Mouse (Mus musculus): ENCODE results near the gene Mad2l2.

The Mad2l2 gene

DNA sequence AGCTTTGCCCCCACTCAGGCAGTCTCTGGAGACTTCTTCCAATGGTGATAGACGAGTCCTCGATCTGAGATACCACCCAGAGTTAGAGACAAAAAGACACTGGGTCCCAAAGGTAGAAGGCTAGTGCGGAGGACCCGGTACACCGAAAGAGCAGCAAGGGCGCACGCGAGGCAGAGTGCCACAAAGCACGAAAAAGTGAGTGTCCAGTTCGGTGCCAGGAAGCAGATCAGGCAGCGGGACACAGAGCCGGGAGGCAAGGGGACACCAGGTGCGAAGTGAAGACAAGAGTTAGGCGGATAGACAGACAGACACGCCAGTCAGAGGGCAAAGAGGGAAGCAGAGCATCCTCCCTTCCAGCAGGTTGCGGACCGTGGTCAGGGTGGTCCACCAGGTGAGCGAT, at the start of gene Mad2l2:
Gene Mad2l2, plus strand, starts transcription at position 252 of the 400 bp plus-strand sequence.
- no peak for DNase-seq (ENCODE audit: low spot score in 2 of 2)

DNA sequence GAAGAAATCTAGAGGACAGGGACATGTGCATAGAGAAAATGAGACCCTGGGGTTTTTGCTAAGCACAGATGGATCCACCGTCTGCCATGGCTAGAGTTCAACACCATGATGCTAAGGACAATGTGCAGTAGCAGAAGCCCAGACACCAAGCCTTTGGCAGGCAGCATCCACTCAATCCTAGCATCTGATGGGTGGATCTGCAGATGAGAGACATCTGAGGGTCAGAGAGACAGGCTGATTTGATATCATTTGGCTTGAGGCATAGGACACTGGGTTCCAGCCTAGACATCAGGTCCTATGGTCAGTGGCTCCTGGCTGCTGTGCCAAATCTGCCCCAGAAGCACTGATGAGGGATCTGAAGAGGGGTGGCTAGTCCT, 49.6 kb upstream of the Mad2l2 start:
- DNase-seq (ENCODE audit: low spot score in 2 of 2), result no peak

DNA sequence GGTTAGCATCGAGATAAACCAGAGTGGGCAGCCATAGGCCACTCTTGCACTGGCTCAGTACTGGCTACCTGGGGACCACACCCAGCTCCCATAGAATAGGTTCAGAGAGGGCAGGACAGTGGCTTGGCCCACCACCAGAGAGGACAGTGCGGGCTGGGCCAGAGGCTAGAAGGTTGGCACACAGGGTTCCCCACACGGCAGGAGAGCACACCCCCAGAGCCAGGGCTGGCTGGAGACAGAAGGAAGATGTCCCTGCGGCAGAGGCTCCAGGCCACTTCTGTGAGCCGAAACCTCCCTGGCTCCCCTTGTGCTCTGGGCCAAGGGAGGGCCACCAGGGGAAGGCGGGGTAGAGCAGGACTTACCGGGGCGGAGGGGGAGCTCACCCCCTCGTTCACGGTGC, 49.0 kb upstream of the Mad2l2 start:
- DNase-seq (ENCODE audit: low spot score in 2 of 2), result no peak

DNA sequence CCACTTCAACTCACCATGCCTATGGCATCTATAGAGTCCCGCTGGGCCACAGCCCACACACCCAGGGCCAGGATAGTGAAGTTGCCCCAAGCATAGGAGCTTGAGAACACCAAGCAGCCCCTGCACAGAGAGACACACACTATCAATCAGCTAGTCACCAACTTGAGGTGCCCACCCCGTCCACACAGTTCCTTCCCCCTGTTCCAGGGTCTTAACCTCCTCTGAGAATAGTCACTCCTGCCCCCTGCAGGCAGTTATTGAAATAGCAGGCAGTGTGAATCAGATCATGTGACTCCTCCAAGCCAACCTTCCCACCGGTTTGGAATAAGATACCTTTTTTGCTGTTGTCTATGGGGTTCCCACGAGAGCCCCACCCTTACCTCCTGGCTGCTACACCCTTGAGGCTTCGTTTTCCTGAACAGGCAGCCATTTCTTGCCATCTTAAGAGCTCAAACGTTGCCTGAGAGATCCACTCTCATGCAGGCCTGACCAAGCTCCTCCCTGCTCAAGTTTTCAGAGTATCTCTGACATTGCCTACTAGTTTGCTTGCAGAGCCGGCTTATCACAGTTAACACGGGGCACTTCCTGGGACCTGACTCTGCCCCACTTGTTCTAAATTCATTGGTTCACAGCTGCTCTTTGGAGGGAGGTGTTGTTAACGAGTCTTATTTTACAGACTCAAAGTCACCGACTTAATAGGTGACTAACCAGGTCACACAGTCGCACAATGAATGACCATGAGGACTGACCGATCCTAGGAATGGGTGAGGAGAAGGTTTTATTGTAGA, 47.7 kb upstream of the Mad2l2 start:
- peak; percentile 59 to 65 for DNase-seq (ENCODE audit: low spot score in 2 of 2)

DNA sequence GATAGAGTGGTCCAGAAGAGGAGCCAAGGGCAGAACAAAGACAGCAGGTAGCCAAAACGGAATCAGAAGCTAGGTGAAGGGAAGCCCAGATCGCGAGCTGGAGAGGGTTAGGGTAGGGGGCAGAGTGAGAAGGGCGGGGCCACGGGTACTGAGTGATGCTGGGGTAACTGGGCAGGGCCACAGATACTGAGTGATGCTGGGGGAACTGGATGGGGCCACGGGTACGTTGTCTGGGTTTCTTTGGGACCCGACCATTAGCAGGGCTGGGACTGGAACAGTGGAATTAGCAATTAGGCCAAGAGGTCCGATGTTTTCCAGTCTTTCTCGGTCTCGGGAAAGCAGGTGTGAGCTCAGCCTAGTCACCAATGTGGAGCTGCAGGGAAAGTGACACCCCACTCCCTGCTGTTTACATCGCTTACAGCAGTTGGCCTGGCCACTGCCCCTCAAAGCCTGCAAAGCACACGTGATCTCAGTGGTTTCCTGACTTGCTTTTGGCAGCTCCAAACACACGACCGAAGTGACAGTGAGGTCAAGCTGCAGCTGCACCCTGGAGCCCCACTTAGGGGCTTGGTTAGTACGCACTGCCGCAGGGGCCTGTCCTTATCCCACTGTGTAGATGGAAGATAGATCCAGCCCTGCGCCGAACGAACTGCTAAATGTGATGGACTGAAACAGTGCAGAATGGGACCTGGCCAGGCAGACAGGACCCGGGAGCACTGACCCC, 46.8 kb upstream of the Mad2l2 start:
- peak; percentile 63 to 69 for DNase-seq (ENCODE audit: low spot score in 2 of 2)

DNA sequence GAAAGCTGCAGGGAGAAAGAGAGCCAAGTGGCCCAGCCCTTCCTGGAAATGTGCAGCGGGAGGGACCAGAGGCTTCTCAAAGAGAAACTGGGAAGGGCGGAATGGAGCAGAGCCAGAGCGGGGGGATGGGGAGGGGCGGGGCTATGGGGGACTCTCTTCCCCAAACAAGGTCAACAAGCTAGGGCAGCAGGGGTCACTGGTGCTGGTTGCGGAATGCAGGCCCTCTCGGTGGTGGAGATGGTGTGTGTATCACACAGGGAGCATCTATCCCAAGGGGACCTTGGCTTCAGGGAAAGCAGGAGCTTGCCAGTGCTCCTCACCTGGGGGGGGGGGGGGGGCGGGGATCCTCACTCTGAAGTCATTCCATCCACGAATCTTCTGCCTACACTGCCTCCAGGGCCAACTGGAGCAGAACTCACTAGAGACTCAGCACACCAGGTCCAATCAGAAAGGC, 45.9 kb upstream of the Mad2l2 start:
- DNase-seq (ENCODE audit: low spot score in 2 of 2), result peak; percentile 71 to 74

DNA sequence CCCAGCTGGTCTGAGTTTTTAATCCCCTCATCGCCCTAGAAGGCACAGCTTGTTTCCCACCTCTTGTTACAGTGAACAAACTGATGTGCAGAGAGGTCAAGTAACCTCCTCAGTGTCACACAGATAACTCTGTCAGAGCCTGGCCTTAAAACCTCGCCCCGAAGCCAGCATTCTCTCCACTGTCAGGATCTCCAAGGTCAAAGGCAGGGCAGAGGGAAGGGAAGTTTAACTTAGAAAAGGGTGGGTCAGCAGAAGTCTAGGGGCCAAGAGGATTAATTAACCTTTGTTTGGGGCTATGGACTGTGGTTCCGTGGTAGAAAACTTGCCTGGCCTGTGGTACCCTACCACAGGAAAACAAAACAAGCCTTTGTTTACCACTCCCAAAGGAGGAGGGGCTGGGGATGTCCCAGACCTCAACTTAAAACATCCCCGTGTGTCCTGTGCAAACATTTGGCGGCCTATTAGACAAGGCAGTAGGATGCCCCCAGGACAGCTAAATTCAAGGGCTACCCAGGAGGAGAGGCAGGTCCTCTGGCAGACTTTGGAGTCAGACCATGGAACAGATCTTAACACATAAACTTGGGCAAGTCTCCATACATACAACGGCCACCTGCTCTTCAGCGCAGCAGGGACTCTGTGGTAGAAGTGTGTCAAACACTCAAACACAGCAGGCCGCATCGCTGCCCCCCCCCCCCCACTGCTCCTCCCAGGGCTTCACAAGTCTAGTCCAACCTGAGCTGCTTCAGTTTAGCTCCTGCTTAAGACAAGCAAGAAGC, 44.9 kb upstream of the Mad2l2 start:
- no peak for DNase-seq (ENCODE audit: low spot score in 2 of 2)

DNA sequence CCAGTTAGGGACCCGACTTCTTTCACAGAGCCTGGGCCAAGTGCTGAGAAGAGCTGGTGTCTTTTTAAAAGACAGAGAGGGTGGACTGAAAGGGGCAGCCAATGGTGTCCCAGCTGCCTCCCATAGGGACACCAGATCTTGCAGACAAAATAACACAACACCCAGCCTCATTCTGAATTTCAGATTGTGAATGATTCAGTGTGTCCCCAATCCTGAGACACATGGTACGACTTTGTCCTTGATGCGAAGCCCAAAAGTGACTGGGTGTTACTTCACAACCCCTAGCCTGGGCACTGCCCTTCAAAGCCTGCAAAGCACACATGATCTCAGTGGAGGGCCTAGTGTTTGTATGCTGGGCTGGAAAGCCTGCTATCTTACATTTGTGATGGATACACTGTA, 44.3 kb upstream of the Mad2l2 start:
- DNase-seq (ENCODE audit: low spot score in 2 of 2), result no peak

DNA sequence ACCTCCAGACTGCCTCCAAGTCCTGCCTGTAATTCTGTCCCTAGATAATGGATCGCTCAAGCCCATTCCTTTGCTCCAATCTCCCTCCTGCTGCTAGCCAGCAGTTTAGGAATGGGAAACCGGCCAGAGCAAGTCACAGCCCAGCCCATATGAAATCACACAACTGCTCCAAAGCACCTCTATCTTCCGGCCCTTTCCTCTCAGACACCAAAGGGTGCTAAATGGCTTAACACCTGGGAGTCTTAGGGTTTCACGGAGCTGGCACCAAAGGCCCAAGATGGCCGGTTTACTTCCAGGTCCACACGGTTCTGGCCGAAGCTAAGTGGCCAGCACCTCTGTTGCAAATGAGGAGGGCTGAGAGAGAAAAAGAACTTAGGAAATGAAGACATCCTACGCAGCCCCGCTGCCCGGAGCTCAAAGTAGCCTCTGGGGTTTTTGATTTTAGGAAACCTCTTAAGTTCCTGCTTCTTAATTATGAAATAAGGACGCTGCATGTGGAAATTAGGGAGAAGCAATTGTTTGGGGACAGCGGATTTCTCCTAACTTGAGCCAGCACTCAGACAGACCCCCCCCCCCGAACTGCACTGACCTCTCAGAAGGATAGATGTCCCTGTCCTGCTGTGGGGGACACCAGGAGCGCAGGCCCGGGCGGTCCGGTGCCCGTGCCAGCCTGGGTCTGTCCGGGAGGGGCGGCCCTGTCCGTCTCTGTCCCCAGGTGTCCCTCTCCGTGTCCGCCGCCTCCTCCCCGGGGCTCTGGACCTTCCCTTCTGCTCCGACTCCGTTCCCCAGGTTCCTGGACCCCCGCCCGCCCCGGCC, 42.9 kb upstream of the Mad2l2 start:
- peak; percentile 68 to 72 for DNase-seq (ENCODE audit: low spot score in 2 of 2)

DNA sequence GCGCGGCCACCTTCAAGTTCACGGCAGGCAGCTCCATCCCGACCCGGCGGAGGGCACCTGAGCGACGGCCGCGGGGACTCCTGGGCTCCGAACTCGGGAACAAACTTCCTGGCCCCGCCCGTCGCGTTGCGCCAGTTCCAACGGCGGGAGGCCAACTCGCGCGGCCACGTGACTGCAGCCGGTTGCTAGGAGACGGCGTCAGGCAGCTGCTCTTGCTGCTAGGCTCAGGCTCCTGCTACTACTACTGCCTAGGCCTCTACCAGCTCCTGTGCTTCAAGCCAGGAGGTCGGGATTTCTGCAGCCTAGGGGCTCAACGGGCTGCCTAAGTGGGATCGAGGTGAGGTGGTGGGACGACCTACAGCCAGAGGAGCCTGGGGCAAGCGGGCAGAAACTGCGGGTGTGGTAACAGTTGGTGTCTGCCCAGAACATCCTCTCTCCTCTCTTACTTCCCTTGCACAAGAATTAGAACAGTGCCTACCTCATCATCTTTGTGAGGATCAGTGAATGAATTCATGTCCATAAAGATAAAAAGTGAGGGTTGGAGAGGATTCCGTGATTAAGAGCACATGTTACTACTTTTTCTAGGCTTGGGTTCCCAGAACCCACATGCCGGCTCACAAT, 42.2 kb upstream of the Mad2l2 start, which contains the start of gene Agtrap:
Gene Agtrap, minus strand, starts transcription at position 125 of the 621 bp plus-strand sequence.
- DNase-seq (ENCODE audit: low spot score in 2 of 2), result peak; percentile 94 to 97

DNA sequence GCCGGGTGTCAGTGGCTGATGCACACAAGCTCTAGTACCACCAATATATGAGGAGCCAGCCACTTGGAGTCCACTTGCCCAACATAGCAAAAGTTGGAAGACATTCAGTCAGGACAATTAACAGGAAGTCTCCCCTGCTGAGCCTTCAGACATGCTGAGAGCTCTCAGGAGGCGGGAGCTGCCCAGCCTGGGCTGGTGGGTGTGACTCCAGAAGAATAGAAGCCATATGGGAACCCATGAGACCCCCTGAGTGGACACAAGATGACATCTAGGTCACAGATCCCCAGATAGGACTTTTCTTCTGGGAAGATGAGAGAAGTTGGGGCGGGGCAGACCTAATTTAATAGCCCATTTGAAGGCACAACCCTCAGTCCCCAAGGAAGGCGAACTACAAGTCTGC, 41.0 kb upstream of the Mad2l2 start:
- DNase-seq (ENCODE audit: low spot score in 2 of 2), result no peak

DNA sequence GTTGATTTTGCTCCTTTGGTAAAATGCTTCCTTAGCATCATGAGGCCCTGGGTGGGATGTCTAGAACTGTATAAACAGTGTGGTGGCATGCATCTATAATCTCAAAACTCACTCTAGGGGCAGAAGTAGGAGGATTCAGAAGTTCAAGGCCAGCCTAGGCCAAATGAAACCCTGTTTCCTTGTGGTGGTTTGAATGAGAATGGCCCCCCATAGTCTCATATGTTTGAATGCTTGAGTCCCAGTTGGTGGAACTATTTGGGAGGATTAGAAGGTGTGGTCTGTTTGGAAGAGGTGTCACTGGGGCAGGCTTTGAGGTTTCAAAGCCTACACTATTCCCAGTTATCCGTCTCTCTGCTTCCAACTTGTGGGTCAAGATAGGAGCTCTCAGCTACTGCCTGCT, 39.0 kb upstream of the Mad2l2 start:
- no peak for DNase-seq (ENCODE audit: low spot score in 2 of 2)

DNA sequence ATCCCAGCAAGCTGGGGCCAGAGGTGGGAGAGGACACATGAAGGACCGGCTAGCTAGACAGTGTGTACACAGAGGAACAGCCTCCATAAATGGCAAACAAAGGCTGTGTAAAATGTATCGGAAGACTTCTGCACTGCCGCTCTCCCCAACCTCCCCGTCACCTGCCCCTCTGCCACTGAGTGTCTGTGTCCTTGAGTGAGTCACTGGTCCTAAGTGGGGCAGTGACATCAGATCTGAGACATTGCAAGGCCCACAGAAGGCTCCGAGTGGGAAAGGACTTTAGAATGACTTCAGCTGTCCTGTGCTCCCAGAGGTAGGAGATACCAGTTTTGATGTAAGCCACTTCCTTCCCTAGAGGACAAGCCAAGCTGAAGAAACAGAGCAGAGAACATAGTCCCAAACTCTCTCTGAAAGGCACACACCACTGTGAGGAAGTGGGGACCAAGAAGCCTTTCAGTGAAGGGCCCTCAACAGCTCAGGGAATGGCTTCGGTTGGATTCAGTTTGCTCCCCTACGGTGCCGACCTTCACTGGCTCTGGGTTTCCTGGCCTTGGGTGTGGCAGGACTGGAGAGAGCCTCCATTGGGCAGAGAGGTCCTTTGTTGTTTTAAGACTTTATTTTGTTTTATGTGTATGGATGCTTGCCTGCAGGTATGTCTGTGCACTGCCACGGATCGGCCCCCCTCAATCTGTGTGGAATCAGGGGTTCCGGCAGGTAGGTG, 37.5 kb upstream of the Mad2l2 start:
- no peak for DNase-seq (ENCODE audit: low spot score in 2 of 2)

DNA sequence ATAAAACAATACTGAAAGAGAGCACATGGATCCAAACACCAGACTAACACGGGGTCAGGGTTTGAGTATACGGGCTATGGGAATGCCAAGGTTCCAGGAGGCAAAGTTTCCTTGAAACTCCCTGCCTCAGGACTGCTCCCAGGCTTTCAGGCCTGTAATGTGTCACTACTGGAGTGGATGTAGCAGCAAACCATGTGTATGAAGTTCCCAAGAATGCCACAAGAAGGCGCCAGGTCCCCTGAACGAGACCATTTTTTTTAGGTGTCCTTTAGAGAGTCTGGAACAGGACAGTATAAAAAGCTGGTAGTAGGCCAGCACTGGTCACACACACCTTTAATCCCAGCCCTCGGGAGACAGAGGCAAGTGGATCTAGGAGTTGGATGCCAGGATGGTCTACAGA, 36.0 kb upstream of the Mad2l2 start:
- no peak for DNase-seq (ENCODE audit: low spot score in 2 of 2)

DNA sequence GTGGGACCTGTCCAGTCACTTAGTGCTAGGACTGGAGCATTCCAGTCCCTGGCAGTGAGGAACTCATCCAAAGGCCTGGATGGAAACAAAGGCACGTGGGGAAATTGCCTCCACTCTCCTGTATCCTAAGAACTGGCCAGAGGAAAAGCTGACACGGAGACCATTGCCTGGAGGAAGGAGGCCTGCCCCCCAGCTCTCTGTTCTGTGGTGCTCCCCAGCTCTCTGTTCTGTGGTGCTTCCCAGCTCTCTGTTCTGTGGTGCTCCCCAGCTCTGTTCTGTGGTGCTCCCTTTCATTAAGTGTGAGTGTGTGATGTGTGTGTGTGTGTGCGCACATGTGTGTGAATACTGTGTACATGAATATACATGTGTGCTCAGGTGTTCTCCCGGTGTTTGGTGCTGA, 35.1 kb upstream of the Mad2l2 start:
- DNase-seq (ENCODE audit: low spot score in 2 of 2), result no peak

DNA sequence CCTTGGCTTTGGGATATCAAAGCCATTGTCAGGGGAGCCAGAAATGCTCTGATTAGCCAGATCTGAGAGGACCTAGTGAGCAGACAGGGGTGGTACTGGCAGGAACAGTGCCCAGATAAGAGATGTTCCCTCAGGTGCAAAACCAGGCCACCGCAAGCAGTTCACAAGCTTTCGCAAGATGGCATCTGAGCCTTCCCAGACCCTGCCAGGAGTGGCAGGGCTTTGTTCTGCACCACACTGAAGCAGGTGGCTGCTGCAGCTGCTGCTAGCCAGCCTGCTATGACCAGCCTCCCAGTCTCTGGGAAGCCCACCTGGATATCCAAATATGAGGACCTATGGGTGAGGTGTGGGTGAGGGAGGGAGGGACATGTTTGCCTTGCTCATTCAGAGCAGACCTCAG, 32.2 kb upstream of the Mad2l2 start:
- DNase-seq (ENCODE audit: low spot score in 2 of 2), result no peak

DNA sequence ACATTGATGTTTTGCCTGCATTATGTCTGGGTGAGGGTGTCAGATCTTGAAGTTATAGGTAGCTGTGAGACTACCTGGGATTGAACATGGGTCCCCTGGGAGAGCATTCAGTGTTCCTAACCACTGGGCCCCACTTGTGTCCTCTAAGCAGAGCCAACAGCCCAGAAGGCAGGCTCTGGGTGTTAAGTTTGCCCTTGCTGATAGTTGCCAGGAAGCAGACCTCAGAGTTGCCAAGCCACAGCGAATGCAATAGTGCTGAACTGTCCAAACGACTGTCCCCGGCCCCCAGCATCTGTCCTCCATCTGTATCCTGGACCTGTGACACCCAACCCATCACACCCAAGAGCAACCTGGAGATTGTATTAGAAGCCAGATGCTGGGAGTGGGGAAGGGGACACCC, 31.5 kb upstream of the Mad2l2 start:
- DNase-seq (ENCODE audit: low spot score in 2 of 2), result no peak

DNA sequence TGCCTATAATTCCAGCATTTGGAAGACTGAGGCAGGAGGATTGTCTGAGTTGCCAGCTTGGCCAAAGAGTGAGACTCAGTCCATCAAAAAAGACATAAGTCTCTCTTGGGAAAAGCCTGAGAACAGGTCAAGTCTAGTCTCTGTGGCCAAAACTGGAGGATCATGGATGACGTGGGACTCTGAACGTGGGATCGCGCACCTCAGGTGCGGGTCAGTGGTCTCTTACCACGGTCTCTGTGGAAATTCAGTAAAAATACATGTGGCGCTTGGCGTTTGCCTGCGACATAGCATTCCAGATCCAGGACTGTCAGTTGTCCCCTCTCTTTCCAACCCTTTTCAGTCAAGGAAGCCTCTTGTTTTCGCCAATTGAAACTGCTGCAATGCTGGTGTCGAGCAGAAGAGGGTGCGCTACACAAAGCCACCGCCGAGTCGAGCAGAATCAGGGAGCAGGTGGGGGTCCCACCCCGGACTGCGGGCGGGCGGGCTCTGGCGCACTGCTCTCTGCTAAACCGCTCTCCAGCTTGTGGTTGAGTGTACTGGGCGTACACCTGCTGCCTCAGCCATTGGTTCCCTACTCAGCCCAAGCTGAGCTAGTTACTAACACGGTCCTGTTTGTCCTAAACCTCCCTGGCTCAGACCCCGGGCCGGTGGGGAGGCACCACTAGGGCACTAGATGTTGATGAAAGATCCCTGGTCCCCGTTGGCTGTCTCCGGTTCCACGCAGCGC, 28.2 kb upstream of the Mad2l2 start:
- peak in 1 of 2 experiments; percentile 58 for DNase-seq (ENCODE audit: low spot score in 2 of 2)

DNA sequence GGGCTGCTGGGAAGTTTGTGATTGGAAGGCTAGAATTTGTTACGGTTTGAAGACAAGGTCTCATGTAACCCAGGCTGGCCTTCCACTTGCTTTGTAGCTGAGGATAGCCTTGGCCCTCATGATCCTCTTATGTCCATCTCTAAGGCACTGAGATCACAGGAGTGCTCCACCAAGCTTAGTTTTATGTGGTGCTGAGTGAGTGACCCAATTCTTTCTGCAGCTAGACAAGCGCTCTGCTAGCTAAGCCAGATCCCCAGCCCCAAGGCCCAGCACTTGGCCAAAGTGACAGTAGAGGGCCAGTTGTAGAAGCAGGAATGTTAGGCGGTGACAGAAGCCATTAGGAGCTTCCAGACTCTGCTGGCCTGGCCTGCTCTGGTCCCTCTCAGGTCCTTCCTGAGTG, 26.0 kb upstream of the Mad2l2 start:
- no peak for DNase-seq (ENCODE audit: low spot score in 2 of 2)
